Mouse (Mus musculus) embryonic fibroblast, embryonic 13.5 days (primary cell): Measurements from ENCODE around the gene Rsph9.

Experiments
- CTCF ChIP-seq: IDR thresholded peaks from 2 replicates; pipeline ENCODE4 v1.5.1; 2011; ENCODE audit warnings: mild to moderate bottlenecking, control low read depth, low read length, moderate library complexity, borderline replicate concordance; ENCODE audit not compliant: insufficient read depth
- POLR2A ChIP-seq: IDR thresholded peaks from 2 replicates; pipeline ENCODE4 v1.6.1; 2011; ENCODE audit warnings: low read depth, mild to moderate bottlenecking, control low read depth, low read length, moderate library complexity

- TF ChIP-seq CTCF (peak; percentile 58; the same call in 1 of the 2 replicates), POLR2A (no peak)
Observed at GRCm38 (mm10) chr17:46170538-46170937, 26.5 kb upstream of the Rsph9 start.
